Mouse (Mus musculus) heart, adult 2 months (tissue): ENCODE measurements at regions not wholly inside any gene's neighbourhood (a gene's known extent, or its start where the extent isn't known, plus 50 kb on each side); places are given as distances from the start of the nearest gene placed in this dataset.

Experiments
- DNase-seq, 2 experiments: peaks; one replicate each; pipeline ENCODE4 v3.0.0; 2021
- H3K27ac ChIP-seq: fragments of 200-600 bp; 2 replicates; pipeline ENCODE4 v1.8.1; 2022
- H3K27me3 ChIP-seq: fragments of 200-500 bp; 2 replicates; pipeline ENCODE4 v1.6.1; 2012; ENCODE audit warnings: mild to moderate bottlenecking, low read length, inconsistent platforms, mixed read lengths; ENCODE audit not compliant: control insufficient read depth, insufficient read depth
- H3K36me3 ChIP-seq: fragments of 200-500 bp; 2 replicates; pipeline ENCODE4 v1.6.1; 2012; ENCODE audit warnings: low read length, inconsistent platforms; ENCODE audit not compliant: control insufficient read depth, insufficient read depth
- H3K4me1 ChIP-seq: fragments of 200-500 bp; 2 replicates; pipeline ENCODE4 v1.6.1; 2011; ENCODE audit warnings: low read length; ENCODE audit not compliant: control insufficient read depth, insufficient read depth
- H3K4me3 ChIP-seq: fragments of 200-600 bp; 2 replicates; pipeline ENCODE4 v1.8.1; 2022
- H3K79me2 ChIP-seq: fragments of 200-500 bp; replicated peaks from 2 replicates; pipeline ENCODE4 v1.6.1; 2012; ENCODE audit warnings: mild to moderate bottlenecking, inconsistent platforms, low read length, moderate library complexity, mixed read lengths; ENCODE audit not compliant: control insufficient read depth, insufficient read depth
- H3K9ac ChIP-seq: fragments of 200-500 bp; 2 replicates; pipeline ENCODE4 v1.6.1; 2012; ENCODE audit warnings: low read depth, mild to moderate bottlenecking, control low read depth, inconsistent platforms, low read length, mixed read lengths
- CTCF ChIP-seq: fragments of 200-600 bp; IDR thresholded peaks from 2 replicates; pipeline ENCODE4 v1.8.1; 2022; ENCODE audit warnings: antibody characterized with exemption, mild to moderate bottlenecking, moderate library complexity
- EP300 ChIP-seq: fragments of 200-500 bp; IDR thresholded peaks from 2 replicates; pipeline ENCODE4 v1.6.1; 2011; ENCODE audit warnings: low read depth, low read length, control low read depth; ENCODE audit not compliant: insufficient read depth
- POLR2A ChIP-seq: fragments of 200-500 bp; IDR thresholded peaks from 2 replicates; pipeline ENCODE4 v1.6.1; 2011; ENCODE audit warnings: mild to moderate bottlenecking, low read depth, low read length, control low read depth; ENCODE audit not compliant: insufficient read depth
- WGBS: fragments of 180-500 bp; shearing (Covaris S2); methylation state at CpG from one replicate; pipeline ENCODE4 v1.1.7; 2018; 5-methylcytosine and 5-hydroxymethylcytosine counted together
- intact Hi-C: fragments of 180-260 bp; cut with DNase I; formaldehyde crosslinking; loops from one replicate; pipeline ENCODE4 v1.15.1; 2025

DNA sequence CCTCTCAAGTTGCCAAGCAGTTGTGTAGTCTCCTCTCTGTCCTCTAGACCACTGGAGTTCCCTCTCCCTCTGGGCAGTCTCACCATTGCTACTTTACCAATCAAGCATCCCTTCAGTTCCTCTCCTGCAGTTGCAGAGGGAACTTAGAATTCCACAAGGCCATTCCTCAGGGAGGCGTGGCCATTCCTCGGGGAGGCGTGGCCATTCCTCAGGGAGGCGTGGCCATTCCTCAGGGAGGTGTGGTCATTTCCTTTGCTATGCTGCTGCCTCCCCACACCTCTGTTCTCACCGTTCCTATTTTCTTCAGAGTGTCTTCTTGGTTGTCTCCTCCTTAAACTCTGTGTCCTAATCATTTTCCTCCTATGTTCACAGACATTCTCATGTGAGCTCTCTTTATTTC is 102.8 kb upstream of the Wdr3 start:
- H3K27ac ChIP-seq, result no peak overlapping the region
- intact Hi-C loops, result no loop called here
- 33% methylated on average over 5 of the region's 5 CpGs for WGBS

More for the DNA sequence above, 102.8 kb upstream of the Wdr3 start:
- no peak overlapping the region for H3K9ac ChIP-seq
- H3K4me1 ChIP-seq, result no peaks in the 10 kb centered on the region
- no peak for TF ChIP-seq EP300
- no peak for TF ChIP-seq CTCF
- TF ChIP-seq POLR2A, result no peak
- H3K36me3 ChIP-seq, result no peaks in the 10 kb centered on the region
- H3K27me3 ChIP-seq, result no peaks in the 10 kb centered on the region
- H3K79me2 ChIP-seq, result no peaks in the 10 kb centered on the region
- DNase-seq, result no peak
- H3K4me3 ChIP-seq, result no peak overlapping the region
